Mouse (Mus musculus) embryo, embryonic 11.5 days (tissue): ENCODE measurements around the gene Krt8.
A peak's percentile ranks its signal among the peaks of the same experiment; 100 is the strongest.

ENCODE experiments used
- DNase-seq: peaks from one replicate; pipeline ENCODE4 v3.0.0-alpha.2; 2012; ENCODE audit warnings: low read depth, low spot score

Krt8 gene

GRCm38 (mm10) chr15:101976023-101976422 is 28.3 kb downstream of the Krt8 start:
- no peak for DNase-seq

GRCm38 (mm10) chr15:101974083-101974845 is 30.0 kb downstream of the Krt8 start:
- no peak for DNase-seq

GRCm38 (mm10) chr15:101973414-101974077 is 30.7 kb downstream of the Krt8 start:
- DNase-seq: peak; percentile 91

- DNase-seq: no peak
These were observed 33.7 kb downstream of the Krt8 start for GRCm38 (mm10) chr15:101970536-101970935.

- DNase-seq: no peak
These were observed 37.5 kb downstream of the Krt8 start for GRCm38 (mm10) chr15:101966808-101967207.

GRCm38 (mm10) chr15:101958891-101959290 is 45.4 kb downstream of the Krt8 start:
- DNase-seq: no peak

- DNase-seq: no peak
These were observed 50.1 kb downstream of the Krt8 start, which contains the start of gene Krt78 for GRCm38 (mm10) chr15:101954187-101954586. Gene Krt78 (minus strand): TSS chr15:101954287.

- DNase-seq: no peak
These were observed 51.4 kb downstream of the Krt8 start for GRCm38 (mm10) chr15:101952733-101953474.
